Mouse (Mus musculus) bone marrow, adult 2 months (tissue): ENCODE data around the gene Mtrf1.

ENCODE experiments used
- CTCF ChIP-seq: fragments of 200-500 bp; IDR thresholded peaks from 2 replicates; pipeline ENCODE4 v1.5.1; 2011; ENCODE audit warnings: low read length, control low read depth; ENCODE audit not compliant: control insufficient read depth, insufficient read depth
- POLR2A ChIP-seq: fragments of 200-500 bp; IDR thresholded peaks from 2 replicates; pipeline ENCODE4 v1.6.1; 2011; ENCODE audit warnings: low read depth, mild to moderate bottlenecking, control low read depth, low read length, borderline replicate concordance; ENCODE audit not compliant: control insufficient read depth

- TF ChIP-seq CTCF = no peak
- TF ChIP-seq POLR2A = no peak
Measured at GRCm38 (mm10) chr14:79409278-79409830, 11.8 kb downstream of the Mtrf1 start.
